Mouse (Mus musculus) adipose tissue, adult 10 weeks (tissue): Measurements from ENCODE around the gene Gm29797. TPM values are rescaled to one million over a fixed set of nuclear protein-coding genes. Genes with fewer than 3 reads are reported as not detected.

Experiments
- polyA plus RNA-seq: library from polyadenylated mRNA; stranded (reverse); fragments of 350-450 nt; fragmentation: Illumina TruSeq; extraction: RNeasy Lipid Tissue Mini Kit (QIAGEN cat#74804); gene quantifications from one replicate; pipeline ENCODE4 v1.2.3, GENCODE M21; 2014; ENCODE audit warnings: low read depth, low replicate concordance

Gene Gm29797
- polyA plus RNA-seq = not detected

DNA sequence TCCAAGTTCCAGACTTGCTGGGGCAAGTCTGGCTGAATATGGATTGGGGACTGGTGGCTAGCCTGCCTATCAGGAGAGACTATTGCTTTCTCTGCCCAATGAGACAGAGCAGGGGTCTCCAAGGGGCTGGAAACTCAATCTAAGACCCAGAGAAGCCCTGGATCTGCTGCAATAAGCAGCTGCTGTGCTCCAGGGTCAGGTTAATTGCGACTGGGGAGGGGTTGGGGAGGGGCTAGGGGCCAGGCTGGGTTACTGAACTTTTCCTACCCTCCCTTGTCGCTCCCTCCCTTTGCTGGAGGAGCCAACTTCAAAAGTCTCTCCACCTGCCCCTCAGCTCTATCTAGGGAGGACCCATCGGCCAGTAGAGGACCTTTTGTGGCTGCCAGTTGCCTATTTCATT, at the start of gene Gm29797:
TSS of gene Gm29797 (plus strand) at position 301 of the 400 bp plus-strand sequence.

DNA sequence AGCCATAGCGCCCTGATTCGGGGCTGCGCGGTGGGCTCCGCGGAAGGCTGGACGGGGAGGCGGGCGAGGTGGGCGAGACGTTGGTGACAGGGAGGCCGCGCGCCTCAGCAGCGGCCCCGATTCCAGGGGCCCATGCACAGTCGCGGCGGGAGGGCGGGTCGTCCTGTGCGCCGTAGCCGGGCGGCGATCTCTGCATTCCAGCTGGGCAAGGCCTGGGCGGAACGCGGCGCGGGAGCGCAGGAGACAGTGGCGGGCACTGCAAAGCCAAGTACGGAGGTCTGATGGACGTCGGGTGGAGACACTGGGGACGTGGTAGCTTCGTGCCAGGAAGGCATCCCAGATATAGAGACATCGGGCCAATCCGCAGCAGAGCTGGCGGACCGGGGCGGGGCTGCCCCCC, 14.5 kb downstream of the Gm29797 start, which contains the start of gene Sox18:
TSS of gene Sox18 (minus strand) at position 315 of the 400 bp plus-strand sequence.

DNA sequence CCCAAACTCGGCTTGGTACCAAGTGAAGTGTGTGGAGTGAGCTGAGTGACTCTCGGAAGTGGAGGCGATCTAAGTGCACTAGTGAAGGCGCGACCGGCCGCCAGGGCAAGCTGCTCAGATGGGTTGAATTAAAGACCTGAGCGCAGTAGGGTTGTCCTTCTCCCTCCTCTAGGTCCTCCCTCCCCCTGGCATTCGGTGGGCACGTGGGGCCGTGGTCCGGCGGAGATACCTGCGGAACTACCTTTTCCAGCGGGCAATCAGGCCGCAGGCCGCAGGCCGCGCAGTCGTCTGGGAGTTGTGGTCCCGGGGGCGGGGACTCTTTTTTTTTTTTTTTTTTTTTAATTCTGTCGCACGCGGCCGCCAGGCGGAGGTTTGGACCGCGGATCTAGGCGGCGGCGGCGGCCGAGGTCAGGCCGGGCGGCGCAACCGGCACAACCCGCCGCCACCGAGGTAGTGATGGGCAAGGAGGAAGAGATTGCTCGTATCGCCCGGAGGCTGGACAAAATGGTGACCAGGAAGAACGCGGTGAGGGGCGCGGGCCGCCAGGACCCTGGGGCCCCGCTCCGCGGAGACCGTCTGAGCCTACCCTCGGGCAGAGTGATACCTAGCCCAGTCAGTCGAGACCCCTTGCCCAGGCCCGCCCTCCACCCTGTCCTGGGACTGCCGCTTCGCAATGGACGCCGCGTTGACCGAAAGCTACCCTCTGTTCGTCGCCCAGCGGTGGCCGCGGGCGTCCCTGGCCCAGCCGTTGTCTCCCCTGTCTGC, 23.3 kb downstream of the Gm29797 start, which contains the start of gene Tcea2:
TSS of gene Tcea2 (plus strand) at position 360 of the 765 bp plus-strand sequence.

DNA sequence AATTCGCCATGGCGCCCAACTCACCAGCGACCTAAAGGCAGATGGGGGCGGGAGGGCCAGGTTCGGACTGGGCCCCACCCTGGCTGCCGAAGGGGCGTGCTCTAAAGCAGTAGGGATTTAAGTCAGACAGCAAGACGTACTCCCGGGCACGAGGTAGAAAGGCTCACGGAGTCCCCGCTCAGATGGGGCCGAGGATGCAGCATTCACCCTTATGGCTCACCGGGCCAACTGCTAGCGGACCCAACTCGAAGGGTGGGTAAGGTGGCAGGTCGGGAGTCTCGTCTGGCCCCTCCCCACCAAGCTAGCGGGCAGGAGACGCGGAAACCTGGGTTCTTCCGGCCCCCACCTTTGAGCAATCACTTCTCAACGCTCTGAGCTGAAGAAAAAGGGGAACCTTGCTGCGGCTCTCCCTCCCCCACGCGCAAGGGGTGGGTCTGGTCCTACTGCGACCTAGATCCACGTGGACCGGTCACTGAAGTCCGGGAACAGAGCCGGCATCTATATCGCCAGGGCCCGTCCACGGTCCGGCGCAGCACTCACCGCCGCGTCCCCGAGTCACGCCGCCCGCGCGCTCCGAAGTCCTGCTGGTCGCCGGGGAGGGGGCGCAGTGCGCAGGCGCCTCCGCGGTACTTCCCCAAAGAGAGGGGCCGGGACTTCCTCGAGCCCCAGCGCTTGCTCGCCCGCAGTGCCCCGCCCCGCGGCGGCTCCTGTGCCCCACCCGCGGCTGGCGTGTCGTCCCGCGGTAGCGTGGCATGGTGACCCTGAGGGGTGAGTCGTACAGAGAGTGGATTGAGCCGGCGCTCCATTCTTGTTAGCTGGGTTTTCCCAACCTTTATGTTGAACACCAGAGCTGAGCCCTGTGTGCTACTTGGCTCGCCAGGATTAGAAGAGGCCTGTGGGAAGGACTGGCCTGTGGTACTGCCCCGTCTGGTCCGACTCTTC, 36.8 kb downstream of the Gm29797 start, which contains the start of gene Rgs19:
TSS of gene Rgs19 (minus strand) at position 639 of the 942 bp plus-strand sequence.

DNA sequence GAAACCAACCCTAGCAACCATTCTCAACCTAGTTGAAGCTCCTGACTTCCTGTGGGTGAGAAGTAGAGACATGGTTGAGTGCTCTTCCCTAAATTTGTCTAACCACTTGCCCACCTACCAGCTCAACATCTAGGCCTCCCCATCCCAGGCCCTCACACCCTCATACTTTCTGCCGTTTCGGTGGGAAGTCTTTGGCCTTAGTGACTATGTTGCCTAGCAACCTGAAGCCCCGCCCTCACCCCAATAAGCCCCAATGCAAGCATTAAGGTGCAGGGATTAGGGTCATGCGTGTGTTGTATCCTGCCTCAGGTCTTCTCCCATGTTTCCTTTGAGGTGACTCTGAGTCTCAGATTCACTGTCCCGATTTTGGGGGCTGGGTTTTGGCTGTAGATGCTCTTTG, 41.4 kb downstream of the Gm29797 start, which contains the start of gene Lkaaear1:
TSS of gene Lkaaear1 (minus strand) at position 202 of the 400 bp plus-strand sequence.

Other genes starting within 250 kb of the Gm29797 start
- 6.7 TPM for gene Zbtb46, start 197.6 kb upstream of the Gm29797 start, polyA plus RNA-seq
- 1.0 TPM for gene Abhd16b, start 163.8 kb upstream of the Gm29797 start, polyA plus RNA-seq
- gene Tpd52l2, start 159.9 kb upstream of the Gm29797 start, polyA plus RNA-seq = 82.0 TPM
- gene Dnajc5, start 136.5 kb upstream of the Gm29797 start, polyA plus RNA-seq = 60.9 TPM
- 70.3 TPM for gene Uckl1, start 72.1 kb upstream of the Gm29797 start, polyA plus RNA-seq
- 51.2 TPM for gene Prpf6, start 65.2 kb upstream of the Gm29797 start, polyA plus RNA-seq
- 46.6 TPM for gene Zfp512b, start 64.2 kb upstream of the Gm29797 start, polyA plus RNA-seq
- 36.7 TPM for gene Samd10, start 57.8 kb upstream of the Gm29797 start, polyA plus RNA-seq
- 17.8 TPM for gene Sox18, start 14.6 kb downstream of the Gm29797 start, polyA plus RNA-seq
- 20.2 TPM for gene Tcea2, start 23.3 kb downstream of the Gm29797 start, polyA plus RNA-seq
- 22.9 TPM for gene Rgs19, start 36.9 kb downstream of the Gm29797 start, polyA plus RNA-seq
- gene Lkaaear1, start 41.4 kb downstream of the Gm29797 start, polyA plus RNA-seq = 6.0 TPM
- 0.30 TPM for gene Oprl1, start 58.0 kb downstream of the Gm29797 start, polyA plus RNA-seq
- gene Myt1, start 106.3 kb downstream of the Gm29797 start, polyA plus RNA-seq = not detected
- gene Pcmtd2, start 180.8 kb downstream of the Gm29797 start, polyA plus RNA-seq = 30.4 TPM
- 20.3 TPM for gene Polr3k, start 207.3 kb downstream of the Gm29797 start, polyA plus RNA-seq